Mouse (Mus musculus) right cerebral cortex, adult 18-20 months (tissue): Measurements from ENCODE around the gene Skor1.

Experiments
- DNase-seq: peaks from one replicate; pipeline ENCODE4 v3.0.0; 2022; ENCODE audit warnings: mixed read lengths

The Skor1 gene

GRCm38 (mm10) chr9:63089141-63089540 is 59.6 kb downstream of the Skor1 start:
- DNase-seq = no peak
